Mouse (Mus musculus): Measurements from ENCODE around the gene Prpf31. TPM values are rescaled to one million over a fixed set of nuclear protein-coding genes. Genes with fewer than 3 reads are reported as not detected.

The Prpf31 gene
- total and polyA plus RNA-seq, 3 experiments = 146 to 334 (median 187) TPM

DNA sequence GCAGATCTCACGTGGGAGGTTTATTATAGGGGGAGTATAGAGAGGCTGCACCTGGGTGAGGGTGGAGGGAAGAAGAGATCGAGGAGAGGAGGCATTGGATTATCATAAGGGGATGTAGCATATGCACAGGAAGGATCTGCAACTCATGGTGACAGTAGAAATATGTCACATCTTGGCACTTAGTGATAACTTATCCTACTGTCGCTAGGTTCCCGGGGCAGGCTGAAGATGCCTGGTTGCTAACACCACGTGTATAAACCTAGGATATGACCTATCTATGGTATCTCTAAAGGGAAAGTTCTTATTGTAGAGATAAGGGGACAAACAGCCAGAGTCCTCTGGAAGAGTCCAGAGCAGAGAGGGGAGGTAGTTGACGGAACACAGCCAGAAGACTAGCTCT lies 44.0 kb upstream of the Prpf31 start:
- Histone ChIP-seq H3K27ac (ENCODE audit: control insufficient read depth, low read depth, low read length) (no peak overlapping the region), H3K36me3 (ENCODE audit: control insufficient read depth in 1 of 2, insufficient read depth in 2 of 2, low read length in 2 of 2) (peaks cover 0 to 4% of the 10 kb centered on the region in 2 experiments; a peak in 2 of 4 replicates), H3K27me3 (ENCODE audit: control insufficient read depth in 1 of 2, insufficient read depth in 2 of 2, low read length in 2 of 2) (no peaks in the 10 kb centered on the region), H3K4me3 (ENCODE audit: control insufficient read depth in 1 of 2, insufficient read depth in 1 of 2, low read depth in 2 of 2, low read length in 2 of 2) (no peak overlapping the region), H3K9me3 (replicated peaks; ENCODE audit: insufficient read depth, low read length) (no peaks in the 10 kb centered on the region), H3K79me2 (ENCODE audit: control insufficient read depth, insufficient read depth, low read length, poor library complexity) (no peaks in the 10 kb centered on the region), H3K4me1 (ENCODE audit: control insufficient read depth in 1 of 2, insufficient read depth in 2 of 2, low read length in 2 of 2) (peaks cover 2 to 3% of the 10 kb centered on the region in 2 experiments; a peak in 2 of 4 replicates), H3K9ac (ENCODE audit: control insufficient read depth, low read depth, low read length, poor library complexity, severe bottlenecking) (no peak overlapping the region)
- no peak for TF ChIP-seq ZKSCAN1 (IDR thresholded peaks at IDR 0.05; ENCODE audit: low read depth, low read length)
- TF ChIP-seq USF2 (IDR thresholded peaks at IDR 0.05; ENCODE audit: borderline replicate concordance in 1 of 2, insufficient read depth in 1 of 2, low read depth in 1 of 2, low read length in 2 of 2) = no peak
- no peak for TF ChIP-seq JUND (IDR thresholded peaks at IDR 0.05; ENCODE audit: low read depth, low read length)
- no peak for TF ChIP-seq RAD21 (IDR thresholded peaks at IDR 0.05; ENCODE audit: low read depth, low read length)
- peak; percentile 60 for TF ChIP-seq GATA1 (IDR thresholded peaks at IDR 0.05; ENCODE audit: low read depth, low read length)
- peak; percentile 80; the same call in 1 of the 2 replicates for TF ChIP-seq MYC (IDR thresholded peaks at IDR 0.05; ENCODE audit: low read depth, low read length)
- 0 out of 2 replicates have a peak, but pooled peaks have one; percentile 13 for TF ChIP-seq USF1 (IDR thresholded peaks at IDR 0.05; ENCODE audit: low read depth, low read length)
- 0 out of 2 replicates have a peak, but pooled peaks have one; percentile 30 for TF ChIP-seq MXI1 (IDR thresholded peaks at IDR 0.05; ENCODE audit: low read depth, low read length)
- no peak for TF ChIP-seq BHLHE40 (IDR thresholded peaks at IDR 0.05; ENCODE audit: borderline replicate concordance, low read depth, low read length)
- TF ChIP-seq ETS1 (IDR thresholded peaks at IDR 0.05; ENCODE audit: low read depth, low read length) = peak; percentile 56; the same call in 1 of the 2 replicates
- TF ChIP-seq KAT2A (conservative IDR thresholded peaks at IDR 0.05; ENCODE audit: low read depth, low read length) = no peak
- TF ChIP-seq MAFK (IDR thresholded peaks at IDR 0.05; ENCODE audit: borderline replicate concordance, low read depth, low read length) = no peak
- peak; percentile 43; the same call in 1 of the 2 replicates for TF ChIP-seq SIN3A (IDR thresholded peaks at IDR 0.05; ENCODE audit: low read length)
- TF ChIP-seq ZMIZ1 (IDR thresholded peaks at IDR 0.05; ENCODE audit: low read depth, low read length) = no peak
- TF ChIP-seq POLR2A (IDR thresholded peaks at IDR 0.05; ENCODE audit: control insufficient read depth in 1 of 2, insufficient read depth in 1 of 2, low read depth in 1 of 2, low read length in 2 of 2, poor library complexity in 1 of 2) = no peak
- no peak for TF ChIP-seq ELF1 (IDR thresholded peaks at IDR 0.05; ENCODE audit: low read depth, low read length)
- TF ChIP-seq CTCF (IDR thresholded peaks at IDR 0.05 in 2 of 3, conservative IDR thresholded peaks at IDR 0.05 in 1 of 3; ENCODE audit: control insufficient read depth in 1 of 3, insufficient read depth in 1 of 3, low read depth in 2 of 3, low read length in 3 of 3, poor library complexity in 1 of 3, severe bottlenecking in 1 of 3) = no peak
- TF ChIP-seq TAL1 (IDR thresholded peaks at IDR 0.05; ENCODE audit: low read length) = no peak
- no peak for TF ChIP-seq MYB (IDR thresholded peaks at IDR 0.05; ENCODE audit: low read depth, low read length)
- peak; percentile 64 for TF ChIP-seq MAX (IDR thresholded peaks at IDR 0.05; ENCODE audit: low read length)
- no peak for TF ChIP-seq NELFE (IDR thresholded peaks at IDR 0.05; ENCODE audit: low read depth, low read length)
- TF ChIP-seq TBP (IDR thresholded peaks at IDR 0.05; ENCODE audit: low read depth, low read length) = no peak
- no peak for TF ChIP-seq CHD1 (IDR thresholded peaks at IDR 0.05; ENCODE audit: low read depth, low read length)
- TF ChIP-seq ZNF384 (IDR thresholded peaks at IDR 0.05; ENCODE audit: low read depth, low read length) = no peak
- TF ChIP-seq EP300 (IDR thresholded peaks at IDR 0.05; ENCODE audit: low read depth in 1 of 2, low read length in 2 of 2) = peak; percentile 56 to 61
- TF ChIP-seq TCF12 (IDR thresholded peaks at IDR 0.05; ENCODE audit: low read depth, low read length) = no peak; the same call in 1 of the 2 replicates
- TF ChIP-seq NRF1 (IDR thresholded peaks at IDR 0.05; ENCODE audit: insufficient read depth, low read depth, low read length, poor library complexity, severe bottlenecking) = no peak
- peak; percentile 64 for DNase-seq (ENCODE audit: low read depth, low spot score)

All from MEL (cell line).